Mouse (Mus musculus): ENCODE results near the gene Csdc2. TPM values are rescaled to one million over a fixed set of nuclear protein-coding genes. Genes with fewer than 3 reads are reported as not detected.

Csdc2 gene
- total RNA-seq (2023): not detected in 2 replicates

DNA sequence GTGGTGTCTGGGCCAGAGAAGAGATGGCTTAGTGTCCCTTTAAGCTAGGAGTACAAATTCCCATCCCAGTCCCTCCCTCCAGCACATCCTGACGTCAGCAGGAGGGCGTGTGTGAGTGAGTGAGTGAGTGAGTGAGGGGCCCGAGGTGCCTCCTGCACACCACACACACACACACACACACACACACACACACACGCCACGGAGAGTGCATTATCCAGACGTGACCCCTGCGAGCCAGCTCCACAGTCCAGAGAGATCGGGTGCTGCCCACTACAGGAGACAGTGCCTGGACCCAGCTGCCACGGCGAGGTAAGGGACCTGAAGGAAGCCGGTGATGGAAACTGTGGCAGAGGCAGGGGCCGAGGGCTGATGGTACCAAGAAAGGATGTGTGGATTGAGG lies at the start of gene Csdc2:
Gene Csdc2 (plus strand): TSS at position 81 of the 400 bp plus-strand sequence.

DNA sequence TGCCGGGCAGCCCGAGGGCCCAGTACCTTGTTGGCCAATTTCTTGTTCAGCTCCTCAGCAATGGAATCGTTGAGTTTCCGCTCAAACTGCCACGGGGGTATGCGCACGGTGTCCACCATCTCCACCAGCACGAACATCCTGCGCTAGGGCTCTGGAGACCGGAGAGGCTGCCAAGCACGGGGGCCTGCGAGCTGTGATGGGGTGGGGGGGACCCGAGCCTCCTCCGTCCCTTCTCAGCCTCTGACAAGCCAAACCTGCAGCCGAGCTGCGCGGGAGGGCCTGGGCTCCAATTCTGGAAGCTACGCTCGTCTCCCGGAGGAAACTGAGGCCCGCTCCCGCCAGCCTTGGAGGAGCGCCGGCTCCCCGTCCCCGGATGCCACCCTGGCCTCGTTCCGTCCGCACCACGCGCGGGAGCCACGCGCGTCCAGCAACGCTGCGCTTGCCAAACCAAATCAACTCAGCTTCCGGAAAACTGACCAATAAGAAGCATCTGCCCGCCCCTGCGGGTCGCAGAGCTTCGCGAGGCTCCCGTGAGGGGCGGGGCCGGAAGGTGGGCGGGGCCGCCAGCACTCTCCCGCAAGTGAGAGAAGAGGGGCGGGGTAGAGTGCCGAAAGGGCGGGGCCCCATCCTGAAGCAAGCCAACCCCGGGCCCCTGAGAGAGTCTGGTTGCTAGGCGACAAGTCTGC lies 10.7 kb upstream of the Csdc2 start, which contains the start of gene Polr3h:
Gene Polr3h (minus strand): TSS at position 481 of the 686 bp plus-strand sequence.

DNA sequence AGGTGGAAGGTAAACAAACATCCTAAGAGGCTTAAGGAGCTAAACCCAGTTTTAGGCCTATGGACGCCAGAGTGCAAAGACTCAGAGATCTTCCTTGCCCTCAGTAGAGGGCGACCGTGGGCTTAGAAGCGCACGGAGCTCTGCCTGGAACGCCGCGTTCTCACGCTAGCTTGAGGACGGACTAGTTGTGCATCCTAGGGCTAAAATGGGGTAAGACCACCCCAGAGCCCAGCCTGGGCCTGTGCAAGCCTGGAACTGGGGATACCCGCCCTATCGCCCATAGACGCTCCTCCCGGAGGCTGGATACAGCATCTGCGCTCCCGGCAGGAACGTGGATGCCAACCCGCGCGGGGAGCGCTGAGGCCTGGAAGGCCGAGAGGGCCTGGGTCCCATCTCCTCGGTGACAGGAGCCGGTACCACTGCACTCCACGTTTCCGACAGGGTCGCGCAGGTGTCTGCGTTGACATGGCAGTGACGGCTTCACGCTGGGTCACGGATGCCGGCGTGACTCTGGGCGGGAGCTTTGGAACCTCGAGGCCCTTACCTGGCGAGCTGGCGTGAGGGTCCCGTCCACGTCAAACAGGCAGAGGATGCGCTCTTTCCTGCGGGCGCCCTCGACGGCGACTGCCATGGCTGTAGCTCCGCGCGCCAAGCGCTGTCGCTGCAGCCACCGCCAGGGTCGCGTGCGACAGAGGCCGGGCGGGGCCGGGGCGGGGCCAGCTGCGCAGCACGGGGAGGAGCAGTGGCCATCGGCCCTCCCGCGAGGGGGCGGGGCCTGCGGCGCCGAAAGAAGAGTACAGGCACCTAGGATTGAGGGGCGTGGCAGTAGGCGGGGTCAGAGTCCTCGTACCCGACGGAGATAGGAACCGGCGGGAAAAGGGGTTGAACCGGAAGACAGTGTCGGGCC lies 23.9 kb downstream of the Csdc2 start, which contains the start of gene Pmm1:
Gene Pmm1 (minus strand): TSS at position 760 of the 907 bp plus-strand sequence.

DNA sequence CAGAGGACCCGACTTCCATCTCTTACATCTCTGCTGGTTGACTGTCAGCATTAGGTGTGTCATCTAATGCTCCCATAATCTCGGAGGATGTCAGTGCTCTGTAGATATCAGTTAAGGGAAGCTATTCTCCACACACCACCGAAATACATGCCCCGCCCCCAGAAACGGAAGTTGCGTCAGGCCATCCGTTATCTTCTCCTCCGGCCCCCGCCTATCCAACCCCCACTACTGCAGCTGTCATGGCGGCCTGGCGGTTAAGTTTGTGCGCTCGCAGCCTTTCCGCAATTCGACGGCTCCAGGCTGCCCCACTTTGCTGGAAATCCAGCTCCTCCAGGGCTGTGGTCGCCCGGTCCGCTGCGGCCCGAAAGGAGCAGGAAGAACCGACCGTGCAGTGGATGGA lies 43.8 kb downstream of the Csdc2 start, which contains the start of gene 1700029P11Rik:
Gene 1700029P11Rik (plus strand): TSS at position 220 of the 400 bp plus-strand sequence.

DNA sequence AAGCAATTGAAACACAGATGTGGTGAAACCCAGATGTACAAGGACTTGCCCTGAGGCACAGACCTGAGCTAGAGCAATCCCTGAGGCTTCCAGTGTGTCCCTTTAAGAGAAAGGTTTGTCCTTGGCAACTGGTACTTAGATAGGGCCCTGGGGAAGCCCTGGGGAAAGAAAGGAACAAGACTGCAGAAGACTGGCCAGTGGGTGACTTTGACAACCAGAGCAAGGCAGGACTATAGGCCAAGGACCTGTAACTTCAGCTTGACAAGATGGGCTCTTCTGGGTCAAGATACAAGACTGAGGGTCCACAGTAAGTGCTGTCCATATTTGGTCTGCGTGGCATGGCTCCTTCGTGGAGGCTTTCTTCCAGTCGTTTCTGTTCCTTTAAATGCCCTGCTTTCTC lies 51.1 kb downstream of the Csdc2 start, which contains the start of gene Xrcc6:
Gene Xrcc6 (plus strand): TSS at position 190 of the 400 bp plus-strand sequence.

Other genes with a start within 250 kb of the Csdc2 start
- not detected in 2 replicates for gene Chadl, start 239.5 kb upstream of the Csdc2 start, total RNA-seq (2023)
- gene Zc3h7b, start 191.7 kb upstream of the Csdc2 start, total RNA-seq (2023): 6.4 and 8.2 TPM in 2 replicates
- gene Rangap1, start 191.2 kb upstream of the Csdc2 start, total RNA-seq (2023): 47.7 and 66.0 TPM in 2 replicates
- 5.1 and 7.4 TPM in 2 replicates for gene Tef, start 134.3 kb upstream of the Csdc2 start, total RNA-seq (2023)
- 46.7 and 52.8 TPM in 2 replicates for gene Tob2, start 78.0 kb upstream of the Csdc2 start, total RNA-seq (2023)
- 47.6 and 51.9 TPM in 2 replicates for gene Phf5a, start 64.8 kb upstream of the Csdc2 start, total RNA-seq (2023)
- gene Aco2, start 64.5 kb upstream of the Csdc2 start, total RNA-seq (2023): 86.1 and 88.3 TPM in 2 replicates
- gene Polr3h, start 10.5 kb upstream of the Csdc2 start, total RNA-seq (2023): 2.7 and 3.4 TPM in 2 replicates
- 30.3 and 34.9 TPM in 2 replicates for gene Pmm1, start 24.2 kb downstream of the Csdc2 start, total RNA-seq (2023)
- gene 1700029P11Rik, start 43.8 kb downstream of the Csdc2 start, total RNA-seq (2023): not detected in 2 replicates
- gene Xrcc6, start 51.1 kb downstream of the Csdc2 start, total RNA-seq (2023): 15.6 and 15.7 TPM in 2 replicates
- gene Desi1, start 97.1 kb downstream of the Csdc2 start, total RNA-seq (2023): 19.1 and 24.3 TPM in 2 replicates
- 37.9 and 39.5 TPM in 2 replicates for gene Snu13, start 110.8 kb downstream of the Csdc2 start, total RNA-seq (2023)
- gene 4930407I10Rik, start 122.4 kb downstream of the Csdc2 start, total RNA-seq (2023): not detected in 2 replicates
- not detected in 2 replicates for gene Mei1, start 133.2 kb downstream of the Csdc2 start, total RNA-seq (2023)
- gene Ccdc134, start 191.2 kb downstream of the Csdc2 start, total RNA-seq (2023): 10.6 and 19.5 TPM in 2 replicates
- gene Srebf2, start 210.4 kb downstream of the Csdc2 start, total RNA-seq (2023): 71.2 and 99.3 TPM in 2 replicates

Data from neutrophil, adult 65 days (primary cell).